Mouse (Mus musculus): ENCODE results near the gene H2-M10.1.
"Not testable (repeated sequence)": the region's sequence is repeated elsewhere in the genome, so short reads cannot be mapped to it uniquely, and the experiment has no call there.

Gene H2-M10.1

GRCm38 (mm10) chr17:36326055-36326454 lies at the start of gene H2-M10.1:
Gene H2-M10.1 (minus strand): TSS chr17:36326155.
- no peak for DNase-seq

GRCm38 (mm10) chr17:36368317-36368716 lies 42.4 kb upstream of the H2-M10.1 start, which contains the start of gene H2-M10.3:
Gene H2-M10.3 (minus strand): TSS chr17:36368417.
- DNase-seq, result not testable (repeated sequence)

- DNase-seq, result not testable (repeated sequence)
Measured at GRCm38 (mm10) chr17:36362404-36362803, 36.4 kb upstream of the H2-M10.1 start.

GRCm38 (mm10) chr17:36357512-36357911 lies 31.6 kb upstream of the H2-M10.1 start:
- DNase-seq, result peak; percentile 7

- DNase-seq, result no peak
Measured at GRCm38 (mm10) chr17:36355763-36356162, 29.8 kb upstream of the H2-M10.1 start.

- DNase-seq, result peak; percentile 61
Measured at GRCm38 (mm10) chr17:36355343-36355742, 29.4 kb upstream of the H2-M10.1 start.

- DNase-seq, result no peak
Measured at GRCm38 (mm10) chr17:36315689-36316253, 10.2 kb downstream of the H2-M10.1 start.

- DNase-seq, result peak; percentile 88
Measured at GRCm38 (mm10) chr17:36315041-36315688, 10.8 kb downstream of the H2-M10.1 start.

GRCm38 (mm10) chr17:36314511-36314910 lies 11.4 kb downstream of the H2-M10.1 start:
- peak; percentile 58 for DNase-seq

GRCm38 (mm10) chr17:36309293-36309692 lies 16.7 kb downstream of the H2-M10.1 start:
- no peak for DNase-seq

GRCm38 (mm10) chr17:36308855-36309254 lies 17.1 kb downstream of the H2-M10.1 start:
- DNase-seq, result peak; percentile 78

GRCm38 (mm10) chr17:36286390-36286789 lies 39.6 kb downstream of the H2-M10.1 start, which contains the start of gene H2-M10.2:
Gene H2-M10.2 (minus strand): TSS chr17:36286490.
- no peak for DNase-seq

GRCm38 (mm10) chr17:36281521-36282245 lies 44.3 kb downstream of the H2-M10.1 start:
- DNase-seq, result no peak

GRCm38 (mm10) chr17:36274776-36275175 lies 51.2 kb downstream of the H2-M10.1 start:
- no peak for DNase-seq

- DNase-seq, result no peak
Measured at GRCm38 (mm10) chr17:36273796-36274195, 52.2 kb downstream of the H2-M10.1 start.

Data from cerebellum, adult 9-11 months (tissue).